Mouse (Mus musculus) splenic B cell, adult 2 months (primary cell): ENCODE measurements at regions not wholly inside any gene's neighbourhood (a gene's known extent, or its start where the extent isn't known, plus 50 kb on each side); places are given as distances from the start of the nearest gene placed in this dataset.

ENCODE experiments used
- DNase-seq: peaks from one replicate; pipeline ENCODE4 v3.0.0-alpha.2; 2011; ENCODE audit warnings: low read depth, low spot score
- H3K27me3 ChIP-seq: 2 replicates; pipeline ENCODE4 v1.6.1; 2012; ENCODE audit warnings: mild to moderate bottlenecking, low read length, moderate library complexity, mixed read lengths; ENCODE audit not compliant: control insufficient read depth, poor library complexity, insufficient read depth, severe bottlenecking
- H3K36me3 ChIP-seq: 2 replicates; pipeline ENCODE4 v1.6.1; 2012; ENCODE audit warnings: mild to moderate bottlenecking, low read length, moderate library complexity, mixed read lengths; ENCODE audit not compliant: control insufficient read depth, poor library complexity, insufficient read depth, severe bottlenecking

DNA sequence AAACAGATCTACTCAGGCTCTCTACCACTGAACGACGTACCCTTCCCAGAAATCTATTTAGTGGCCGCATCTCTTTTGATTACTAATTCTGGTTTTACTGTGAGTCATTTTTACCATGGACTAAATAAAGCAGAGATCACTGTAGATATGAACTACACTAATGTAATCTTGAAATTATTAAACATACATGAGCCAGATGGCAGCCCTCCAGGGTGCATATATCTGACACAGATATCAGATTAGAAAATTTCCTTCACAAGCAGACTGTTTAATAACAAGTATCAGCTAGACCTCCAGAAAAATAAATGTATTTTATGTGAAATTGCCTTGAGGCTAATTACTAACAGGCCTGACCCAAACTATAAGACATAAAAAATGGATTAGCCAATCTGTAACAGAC, 388.4 kb downstream of the Lmo7 start:
- H3K36me3 ChIP-seq: no peaks in the 10 kb centered on the region
- H3K27me3 ChIP-seq: no peaks in the 10 kb centered on the region
- DNase-seq: no peak

DNA sequence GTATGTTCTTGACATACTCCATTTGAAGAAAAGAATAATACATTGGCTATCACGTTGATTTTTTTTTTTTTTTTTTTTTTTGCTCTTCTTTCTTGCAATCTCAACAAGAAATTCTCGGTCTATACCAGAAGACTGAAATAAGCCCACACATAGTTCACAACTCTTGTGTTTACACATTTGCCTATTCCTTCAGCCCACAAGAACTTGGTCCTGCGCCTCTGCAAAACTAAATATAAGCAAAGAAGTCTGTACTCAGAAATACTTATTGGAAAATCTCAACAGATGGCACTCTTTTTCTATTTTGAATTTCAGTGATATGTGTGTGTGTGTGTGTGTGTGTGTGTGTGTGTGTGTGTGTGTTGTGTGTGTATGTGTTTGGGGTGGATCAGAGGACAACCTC, 376.4 kb downstream of the Lmo7 start:
- Histone ChIP-seq H3K27me3 (no peaks in the 10 kb centered on the region), H3K36me3 (no peaks in the 10 kb centered on the region)
- no peak for DNase-seq

DNA sequence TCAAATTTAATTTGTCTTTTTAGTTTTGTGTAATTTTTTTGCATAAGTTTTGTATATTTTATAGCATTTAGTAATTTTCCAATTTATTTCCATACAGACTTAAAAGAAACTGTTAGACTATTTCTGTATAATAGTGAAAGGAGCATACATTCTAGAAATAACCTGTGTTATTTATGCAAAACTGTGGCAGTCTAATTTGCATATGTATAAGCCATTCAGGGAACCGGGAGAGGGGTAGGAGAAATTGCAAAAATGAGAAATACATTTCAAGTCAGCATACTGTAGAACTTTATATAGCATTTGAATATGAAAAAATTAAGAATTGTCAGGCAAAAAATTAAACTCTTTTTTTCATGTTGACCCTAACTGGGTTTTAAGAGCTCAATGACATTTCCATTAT, 364.3 kb downstream of the Lmo7 start:
- Histone ChIP-seq H3K27me3 (no peaks in the 10 kb centered on the region), H3K36me3 (no peaks in the 10 kb centered on the region)
- DNase-seq: no peak

- Histone ChIP-seq H3K27me3 (no peaks in the 10 kb centered on the region), H3K36me3 (no peaks in the 10 kb centered on the region)
- DNase-seq: no peak
Measured at GRCm38 (mm10) chr14:102092557-102092956, 362.8 kb downstream of the Lmo7 start.

DNA sequence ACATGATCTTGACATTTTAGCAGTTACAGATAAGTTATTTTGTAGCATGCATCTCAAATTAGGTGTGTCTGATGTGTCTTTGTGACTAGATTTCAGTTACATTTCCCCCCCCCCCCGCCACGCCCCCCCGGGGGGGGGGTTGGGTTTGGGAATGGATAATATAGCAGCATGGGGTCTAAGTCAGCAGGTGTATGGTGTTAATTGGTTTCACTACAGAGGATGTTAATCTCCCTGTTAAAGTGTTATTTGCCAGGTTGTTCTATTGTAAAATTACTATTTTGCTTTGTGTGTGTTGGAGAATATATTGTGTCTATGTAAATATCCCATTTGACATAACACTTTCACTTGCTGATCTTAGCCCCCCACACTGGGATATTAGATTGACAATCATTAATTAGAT, 319.2 kb downstream of the Lmo7 start:
- DNase-seq: no peak
- H3K36me3 ChIP-seq: no peaks in the 10 kb centered on the region

DNA sequence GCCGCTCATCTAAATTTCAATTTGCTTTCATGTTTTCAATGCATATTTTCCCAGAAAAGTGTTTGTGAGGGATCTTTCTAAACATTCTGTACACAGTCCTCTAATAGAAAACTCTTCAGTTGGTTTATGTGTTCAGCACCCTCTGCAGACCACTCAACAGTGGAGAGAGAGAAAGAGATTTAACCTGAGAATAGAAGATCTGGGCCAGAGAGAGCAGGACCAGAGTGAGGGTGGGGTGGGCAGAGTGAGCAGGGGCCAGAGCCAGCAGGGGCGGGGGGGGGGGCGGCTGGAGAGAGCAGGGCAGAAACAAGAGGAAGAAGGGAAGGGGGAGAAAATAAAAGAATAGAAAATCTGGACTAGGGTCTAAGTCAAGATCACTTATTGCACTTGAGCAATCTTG, 318.7 kb downstream of the Lmo7 start:
- no peak for DNase-seq
- no peaks in the 10 kb centered on the region for H3K36me3 ChIP-seq
- no peaks in the 10 kb centered on the region for H3K27me3 ChIP-seq

More for the DNA sequence above, 319.2 kb downstream of the Lmo7 start:
- no peaks in the 10 kb centered on the region for H3K27me3 ChIP-seq

- DNase-seq: no peak
- H3K36me3 ChIP-seq: no peaks in the 10 kb centered on the region
- H3K27me3 ChIP-seq: no peaks in the 10 kb centered on the region
Measured at GRCm38 (mm10) chr14:102038145-102038544, 308.4 kb downstream of the Lmo7 start.

- Histone ChIP-seq H3K27me3 (no peaks in the 10 kb centered on the region), H3K36me3 (no peaks in the 10 kb centered on the region)
- DNase-seq: no peak
Measured at GRCm38 (mm10) chr14:102037487-102037886, 307.7 kb downstream of the Lmo7 start.

GRCm38 (mm10) chr14:102031047-102031903, 301.5 kb downstream of the Lmo7 start:
- no peak for DNase-seq
- H3K27me3 ChIP-seq: no peaks in the 10 kb centered on the region
- no peaks in the 10 kb centered on the region for H3K36me3 ChIP-seq

DNA sequence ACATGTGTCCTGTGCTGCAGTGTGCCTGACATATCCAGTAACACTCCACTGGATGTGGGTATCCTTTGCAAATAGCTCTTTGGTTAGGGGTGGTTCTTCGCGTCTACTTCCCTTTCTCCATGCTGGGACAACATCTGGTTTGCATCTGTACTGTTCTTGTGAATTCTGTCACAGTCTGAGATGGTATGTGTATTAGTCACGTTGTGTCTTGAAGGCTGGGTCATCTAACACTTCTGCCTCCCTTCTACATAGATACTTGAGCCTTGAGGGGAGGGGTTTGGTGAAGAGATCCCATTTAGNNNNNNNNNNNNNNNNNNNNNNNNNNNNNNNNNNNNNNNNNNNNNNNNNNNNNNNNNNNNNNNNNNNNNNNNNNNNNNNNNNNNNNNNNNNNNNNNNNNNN, 294.9 kb downstream of the Lmo7 start:
- H3K27me3 ChIP-seq: no peaks in the 10 kb centered on the region
- no peaks in the 10 kb centered on the region for H3K36me3 ChIP-seq
- DNase-seq: no peak

GRCm38 (mm10) chr14:102020161-102020605, 290.4 kb downstream of the Lmo7 start:
- no peak for DNase-seq
- H3K36me3 ChIP-seq: no peaks in the 10 kb centered on the region
- no peaks in the 10 kb centered on the region for H3K27me3 ChIP-seq

- no peak for DNase-seq
- Histone ChIP-seq H3K27me3 (no peaks in the 10 kb centered on the region), H3K36me3 (no peaks in the 10 kb centered on the region)
Measured at GRCm38 (mm10) chr14:102019320-102019719, 289.6 kb downstream of the Lmo7 start.

GRCm38 (mm10) chr14:102016572-102016971, 286.8 kb downstream of the Lmo7 start:
- DNase-seq: no peak
- H3K36me3 ChIP-seq: no peaks in the 10 kb centered on the region

GRCm38 (mm10) chr14:102014976-102015603, 285.3 kb downstream of the Lmo7 start:
- Histone ChIP-seq H3K27me3 (no peaks in the 10 kb centered on the region), H3K36me3 (no peaks in the 10 kb centered on the region)
- DNase-seq: no peak

More at GRCm38 (mm10) chr14:102016572-102016971, 286.8 kb downstream of the Lmo7 start:
- H3K27me3 ChIP-seq: no peaks in the 10 kb centered on the region

- DNase-seq: no peak
- Histone ChIP-seq H3K36me3 (no peaks in the 10 kb centered on the region), H3K27me3 (no peaks in the 10 kb centered on the region)
Measured at GRCm38 (mm10) chr14:102013238-102013637, 283.5 kb downstream of the Lmo7 start.
